Mouse (Mus musculus) G1E-ER4 (cell line): ENCODE measurements around the gene Wfdc3. TPM values are rescaled to one million over a fixed set of nuclear protein-coding genes. Genes with fewer than 3 reads are reported as not detected.

Experiments used
- GATA1 ChIP-seq: IDR thresholded peaks from one replicate; pipeline ENCODE4 v1.8.0; 2012; ENCODE audit warnings: low read length, inconsistent platforms
- polyA plus RNA-seq: library from polyadenylated mRNA; stranded (reverse); fragments of >175 nt; gene quantifications from 2 replicates; pipeline ENCODE4 v1.2.3, GENCODE M21; 2012

Gene Wfdc3
- polyA plus RNA-seq = 0.03 and 0.04 TPM in 2 replicates

DNA sequence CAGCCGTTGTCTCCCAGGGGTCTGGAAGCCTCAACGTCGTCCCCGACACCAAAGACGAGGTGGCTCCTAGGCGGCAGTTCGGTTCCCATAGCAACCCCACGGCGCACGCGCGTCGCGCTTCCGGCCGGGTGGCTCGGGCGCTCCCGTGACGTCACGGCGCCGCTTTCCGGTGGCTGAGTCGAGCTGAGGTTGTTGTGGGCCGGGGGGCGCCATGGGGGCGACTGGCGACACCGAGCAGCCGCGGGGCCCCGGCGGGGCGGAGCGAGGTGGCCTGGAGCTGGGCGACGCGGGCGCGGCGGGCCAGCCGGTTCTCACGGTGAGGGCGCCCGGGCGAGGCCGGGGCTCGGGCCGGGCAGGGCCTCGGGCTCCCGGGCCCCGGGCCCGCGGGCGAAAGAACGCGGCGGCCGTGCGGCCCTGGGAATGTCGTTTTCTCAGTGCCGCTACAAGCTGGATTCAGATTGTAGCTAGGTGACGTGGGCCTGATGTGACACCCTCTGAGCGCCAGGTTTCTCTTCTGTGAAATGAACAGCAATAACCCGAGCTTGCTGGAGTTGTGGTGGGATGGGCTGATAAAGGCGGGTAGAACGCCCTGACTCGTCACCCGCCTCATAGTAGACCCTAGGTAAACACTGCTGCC is at the start of gene Wfdc3, which contains the start of gene Dnttip1:
Wfdc3 (minus strand) TSS at position 89 of the 637 bp plus-strand sequence.
Dnttip1 (plus strand) TSS at position 141 of the 637 bp plus-strand sequence.
- no peak for TF ChIP-seq GATA1

DNA sequence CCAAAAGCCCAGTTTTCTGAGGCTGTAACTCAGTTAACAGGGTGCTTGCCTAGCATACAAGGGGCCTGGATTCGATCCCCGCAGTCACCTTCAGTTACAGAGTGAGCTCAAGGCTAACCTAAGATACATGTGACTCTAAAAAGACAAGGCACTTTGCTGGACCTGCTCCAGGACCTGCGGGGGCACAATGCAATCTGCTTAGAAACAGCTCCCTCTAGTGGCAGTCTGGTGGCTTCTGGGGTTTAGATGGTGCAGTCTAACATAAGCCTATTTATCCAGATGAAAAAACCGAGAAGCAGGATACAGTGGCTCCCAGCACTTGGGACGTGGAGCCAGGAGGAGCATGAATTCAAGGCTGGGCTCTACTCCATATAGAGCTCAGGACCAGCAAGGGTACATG is 48.6 kb upstream of the Wfdc3 start:
- no peak for TF ChIP-seq GATA1

GRCm38 (mm10) chr2:164793772-164794171 is 48.0 kb upstream of the Wfdc3 start:
- TF ChIP-seq GATA1 = no peak

DNA sequence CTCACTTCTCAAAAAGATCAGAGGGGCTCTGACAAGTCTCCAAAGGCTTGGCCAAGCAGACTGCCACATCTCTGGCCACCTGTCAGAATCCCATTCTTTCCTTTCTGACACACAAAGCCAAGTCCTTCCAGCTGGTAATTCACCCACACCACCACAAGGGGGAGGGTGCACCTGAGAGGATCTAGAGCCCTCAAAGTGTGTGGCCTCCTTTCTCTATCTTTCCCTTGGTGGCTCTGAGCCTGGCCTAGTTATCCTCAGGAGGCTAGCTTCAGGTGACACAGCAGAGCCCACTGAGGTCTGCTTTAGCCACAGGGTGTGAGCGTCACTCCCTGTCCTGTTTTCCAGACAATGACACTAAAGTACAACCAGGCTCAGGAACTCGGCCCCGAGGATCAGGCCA is 47.5 kb upstream of the Wfdc3 start:
- no peak for TF ChIP-seq GATA1

GRCm38 (mm10) chr2:164792400-164793190 is 46.9 kb upstream of the Wfdc3 start:
- TF ChIP-seq GATA1 = no peak

- no peak for TF ChIP-seq GATA1
Measured at GRCm38 (mm10) chr2:164791841-164792261, 46.1 kb upstream of the Wfdc3 start.

DNA sequence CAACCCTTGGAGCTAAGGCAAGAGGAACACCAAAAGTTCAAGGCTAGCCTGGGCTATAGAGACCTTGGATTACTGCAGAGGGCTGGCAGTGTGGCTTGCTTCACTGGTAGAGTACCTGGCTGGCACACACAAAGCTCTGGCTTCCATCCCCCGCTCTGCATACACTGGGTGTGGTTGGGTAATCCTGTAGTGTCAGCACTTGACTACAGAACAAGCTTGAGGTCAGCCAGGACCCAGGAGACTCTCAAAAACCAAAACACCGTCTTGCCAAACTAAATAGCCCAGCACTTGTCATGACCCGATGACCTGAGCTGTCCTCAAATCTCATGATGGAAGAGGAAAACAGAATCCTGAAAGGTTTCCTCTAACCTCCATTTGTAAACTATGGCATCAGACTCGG is 44.7 kb upstream of the Wfdc3 start:
- TF ChIP-seq GATA1 = no peak

GRCm38 (mm10) chr2:164788411-164788810 is 42.7 kb upstream of the Wfdc3 start:
- TF ChIP-seq GATA1 = no peak

GRCm38 (mm10) chr2:164787779-164788178 is 42.0 kb upstream of the Wfdc3 start:
- no peak for TF ChIP-seq GATA1

GRCm38 (mm10) chr2:164787032-164787431 is 41.3 kb upstream of the Wfdc3 start:
- TF ChIP-seq GATA1 = no peak

DNA sequence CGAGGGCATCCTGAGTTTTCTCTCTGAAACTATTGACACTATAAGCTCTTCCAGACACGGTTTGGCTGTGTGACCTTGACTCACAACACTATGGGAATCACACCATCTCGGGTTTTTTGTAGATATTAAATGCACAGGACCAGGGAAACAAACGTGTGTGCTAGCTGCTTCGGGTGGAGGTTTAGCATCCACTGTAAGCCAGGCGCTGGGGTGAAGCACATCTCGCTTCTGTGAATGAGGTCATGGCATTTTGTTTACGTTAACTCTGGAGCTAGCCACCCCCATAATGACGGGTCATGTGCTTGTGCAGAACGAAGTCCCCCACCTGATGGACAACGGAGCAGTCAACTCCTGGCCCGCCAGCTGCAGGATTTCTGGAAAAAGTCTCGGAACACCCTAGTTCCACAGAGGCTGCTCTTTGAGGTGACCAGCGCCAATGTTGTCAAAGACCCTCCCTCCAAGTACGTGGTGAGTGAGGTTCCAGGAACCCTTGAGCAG is 40.7 kb upstream of the Wfdc3 start:
- no peak for TF ChIP-seq GATA1

DNA sequence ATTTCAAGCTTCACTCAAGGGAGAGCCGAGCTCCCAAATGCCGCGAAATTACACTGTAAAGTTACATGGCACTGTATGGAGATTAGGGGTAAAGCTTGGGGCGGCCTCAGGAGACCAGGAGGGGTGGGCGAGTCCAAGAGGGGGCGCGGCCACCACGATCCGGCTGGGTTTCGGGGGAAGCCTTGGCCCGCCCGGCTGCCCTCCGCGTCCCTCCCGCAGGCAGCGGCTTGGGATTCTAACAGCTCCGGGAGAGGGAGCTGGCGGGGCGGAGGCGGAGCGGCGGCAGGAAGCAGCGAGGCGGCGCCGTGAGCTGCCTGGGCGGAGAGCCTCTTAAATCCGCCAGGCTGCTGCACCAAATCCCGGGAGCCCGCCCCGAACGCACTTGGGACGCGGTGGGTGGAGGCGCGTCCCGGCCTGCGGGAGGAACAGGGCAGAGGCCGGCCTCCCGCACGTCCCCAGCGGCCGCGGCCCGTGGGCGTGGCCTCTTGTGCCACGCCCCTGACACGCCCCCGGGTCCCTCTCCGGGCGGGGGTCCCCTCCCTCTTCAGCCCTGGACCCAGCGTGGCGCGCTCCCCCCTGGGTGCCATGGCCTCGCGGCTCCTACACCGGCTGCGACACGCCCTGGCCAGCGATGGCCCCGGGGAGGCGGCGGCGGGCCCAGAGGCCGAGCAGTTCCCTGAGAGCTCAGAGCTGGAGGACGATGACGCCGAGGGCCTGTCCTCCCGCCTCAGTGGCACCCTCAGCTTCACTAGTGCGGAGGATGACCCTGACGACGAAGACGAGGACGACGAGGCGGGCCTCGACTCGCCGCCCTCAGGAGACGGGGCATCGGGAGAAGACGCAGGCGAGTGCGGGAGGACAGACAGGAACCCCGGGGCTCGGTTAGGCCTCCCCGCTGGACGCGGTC is 40.0 kb upstream of the Wfdc3 start, which contains the start of gene Snx21:
Snx21 (plus strand) TSS at position 343 of the 907 bp plus-strand sequence.
- TF ChIP-seq GATA1 = no peak

GRCm38 (mm10) chr2:164784869-164785420 is 39.2 kb upstream of the Wfdc3 start:
- TF ChIP-seq GATA1 = no peak

GRCm38 (mm10) chr2:164783926-164784581 is 38.3 kb upstream of the Wfdc3 start:
- no peak for TF ChIP-seq GATA1

DNA sequence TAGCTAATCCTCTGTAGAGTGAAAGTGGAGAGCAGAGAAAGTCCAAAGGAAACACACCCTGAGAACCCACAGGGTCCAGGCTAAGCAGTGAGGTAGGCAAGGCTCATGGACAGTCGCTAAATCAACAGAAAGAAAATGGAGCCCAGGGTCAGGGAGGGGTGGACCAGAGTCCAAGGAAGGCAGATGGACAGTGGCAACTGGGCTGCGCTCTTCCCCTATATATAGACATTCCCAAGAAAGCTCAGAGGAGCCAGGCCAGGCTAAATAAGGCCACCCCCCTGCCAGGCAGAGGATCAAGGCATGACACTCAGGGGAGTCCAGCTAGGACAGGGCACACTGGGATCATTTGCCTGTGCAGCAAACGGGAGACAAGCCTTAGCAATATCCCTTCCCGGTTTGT is 36.1 kb upstream of the Wfdc3 start:
- TF ChIP-seq GATA1 = no peak
